Comparison of ENCODE assay signal across 8 mouse cellular contexts in the genomic region with DNA sequence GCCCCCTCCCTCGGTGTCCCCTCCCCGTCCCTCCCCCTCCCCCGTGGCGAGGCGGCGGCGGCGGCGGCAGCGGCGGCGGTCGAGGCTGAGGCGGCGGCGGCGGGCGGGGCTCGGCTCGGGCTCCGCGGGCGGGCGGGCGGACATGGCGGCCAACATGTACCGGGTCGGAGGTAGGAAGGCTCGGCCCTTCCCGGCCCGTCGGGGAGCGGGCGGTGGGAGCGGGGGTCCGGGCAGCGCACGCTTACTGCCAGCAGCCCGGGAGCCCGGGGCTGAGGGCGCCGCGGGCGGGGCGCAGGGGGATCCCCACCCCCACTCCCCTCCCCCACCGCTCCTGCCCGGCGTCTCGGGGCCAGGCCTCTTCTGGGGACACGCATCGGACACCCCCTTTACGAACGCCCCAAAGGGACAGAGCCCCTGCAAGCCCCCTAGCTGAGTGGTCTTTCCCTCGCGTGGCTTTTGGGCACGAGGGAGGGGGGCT. TPM values are rescaled to one million over a fixed set of nuclear protein-coding genes. Genes with fewer than 3 reads are reported as not detected.
DNase-seq lines count a peak whose midpoint lies in the region; ATAC-seq and TF ChIP-seq lines count a peak whose summit lies in the region.

A gene (plus strand): TSS at position 48 of the 478 bp plus-strand sequence.

- no peak for TF ChIP-seq POLR2A in spleen, adult 2 months (IDR thresholded peaks at IDR 0.05; ENCODE audit: low read depth, low read length)

- peak within 1 kb of the TSS; percentile 87 for H3K9ac ChIP-seq in neural tube, embryonic 11.5 days (ENCODE audit: low read length)
- peak within 1 kb of the TSS; percentile 82 for H3K9ac ChIP-seq in embryonic facial prominence, embryonic 15.5 days
- peak within 1 kb of the TSS; percentile 95 for H3K9ac ChIP-seq in limb, embryonic 12.5 days (replicated peaks)
- peak within 1 kb of the TSS; percentile 96 for H3K9ac ChIP-seq in midbrain, embryonic 12.5 days (replicated peaks)

- peak; percentile 75 for ATAC-seq in neural tube, embryonic 11.5 days (ENCODE audit: insufficient read depth, low FRiP score, low TSS enrichment)
- ATAC-seq in embryonic facial prominence, embryonic 15.5 days (ENCODE audit: insufficient number of reproducible peaks, low FRiP score, low TSS enrichment, low read depth): peak; percentile 39
- peak; percentile 54; the same call in 1 of the 2 replicates for ATAC-seq in limb, embryonic 12.5 days (ENCODE audit: insufficient number of reproducible peaks, insufficient read depth, low FRiP score, low TSS enrichment, low read depth)
- ATAC-seq in midbrain, embryonic 12.5 days (ENCODE audit: low FRiP score, low read depth): peak; percentile 79

- peak within 1 kb of the TSS; percentile 62 for H3K27ac ChIP-seq in neural tube, embryonic 11.5 days (ENCODE audit: low read depth, low read length)
- peak within 1 kb of the TSS; percentile 94 for H3K27ac ChIP-seq in embryonic facial prominence, embryonic 15.5 days (replicated peaks)
- peak within 1 kb of the TSS; percentile 97 for H3K27ac ChIP-seq in limb, embryonic 12.5 days
- H3K27ac ChIP-seq in midbrain, embryonic 12.5 days (replicated peaks): peak within 1 kb of the TSS; percentile 83
- H3K27ac ChIP-seq in spleen, adult 2 months (ENCODE audit: insufficient read depth, low read length): peak within 1 kb of the TSS; percentile 98

- H3K36me3 ChIP-seq in neural tube, embryonic 11.5 days (ENCODE audit: control insufficient read depth, insufficient read depth, low read length): no peaks in the 10 kb centered on the region
- H3K36me3 ChIP-seq in embryonic facial prominence, embryonic 15.5 days: peaks cover 13% of the 10 kb centered on the region
- peaks cover 24% of the 10 kb centered on the region for H3K36me3 ChIP-seq in limb, embryonic 12.5 days
- H3K36me3 ChIP-seq in midbrain, embryonic 12.5 days: no peaks in the 10 kb centered on the region
- peaks cover 3% of the 10 kb centered on the region; the same call in 1 of the 2 replicates for H3K36me3 ChIP-seq in spleen, adult 2 months (ENCODE audit: control insufficient read depth, insufficient read depth, low read length)

- TF ChIP-seq CTCF in spleen, adult 2 months (IDR thresholded peaks at IDR 0.05; ENCODE audit: extremely low read depth, insufficient read depth, insufficient read length, insufficient replicate concordance): no peak

- no peaks in the 10 kb centered on the region for H3K9me3 ChIP-seq in neural tube, embryonic 11.5 days (ENCODE audit: control insufficient read depth, low read length)
- no peaks in the 10 kb centered on the region for H3K9me3 ChIP-seq in embryonic facial prominence, embryonic 15.5 days (replicated peaks)
- H3K9me3 ChIP-seq in limb, embryonic 12.5 days: no peaks in the 10 kb centered on the region
- H3K9me3 ChIP-seq in midbrain, embryonic 12.5 days: no peaks in the 10 kb centered on the region

- 0 out of 2 replicates have a peak, but pooled peaks cover 4% of the 10 kb centered on the region for H3K4me1 ChIP-seq in neural tube, embryonic 11.5 days (ENCODE audit: control insufficient read depth, insufficient read depth, low read length)
- H3K4me1 ChIP-seq in embryonic facial prominence, embryonic 15.5 days: peaks cover 14% of the 10 kb centered on the region
- peaks cover 21% of the 10 kb centered on the region for H3K4me1 ChIP-seq in limb, embryonic 12.5 days (replicated peaks)
- H3K4me1 ChIP-seq in midbrain, embryonic 12.5 days: peaks cover 19% of the 10 kb centered on the region
- peaks cover 12% of the 10 kb centered on the region; the same call in 1 of the 2 replicates for H3K4me1 ChIP-seq in spleen, adult 2 months (ENCODE audit: control insufficient read depth, insufficient read depth, insufficient read length)

- H3K27me3 ChIP-seq in neural tube, embryonic 11.5 days (ENCODE audit: control insufficient read depth, insufficient read depth, low read length): no peaks in the 10 kb centered on the region
- no peaks in the 10 kb centered on the region for H3K27me3 ChIP-seq in embryonic facial prominence, embryonic 15.5 days
- no peaks in the 10 kb centered on the region for H3K27me3 ChIP-seq in limb, embryonic 12.5 days
- no peaks in the 10 kb centered on the region for H3K27me3 ChIP-seq in midbrain, embryonic 12.5 days
- H3K27me3 ChIP-seq in spleen, adult 2 months (ENCODE audit: control insufficient read depth, insufficient read depth, low read length): no peaks in the 10 kb centered on the region

- WGBS in neural tube, embryonic 11.5 days: 3% methylated on average over 19 of the region's 56 CpGs
- WGBS in embryonic facial prominence, embryonic 15.5 days: 1% methylated on average over 30 of the region's 56 CpGs
- WGBS in limb, embryonic 12.5 days: 0% methylated on average over 8 of the region's 56 CpGs
- WGBS in midbrain, embryonic 12.5 days: 1% methylated on average over 14 of the region's 56 CpGs
- under 1% methylated on average over 19 of the region's 56 CpGs for WGBS in spleen, adult 2 months

- peak within 1 kb of the TSS; percentile 85 for H3K4me3 ChIP-seq in neural tube, embryonic 11.5 days (ENCODE audit: low read depth, low read length)
- H3K4me3 ChIP-seq in embryonic facial prominence, embryonic 15.5 days (replicated peaks): peak within 1 kb of the TSS; percentile 74
- peak within 1 kb of the TSS; percentile 83 for H3K4me3 ChIP-seq in limb, embryonic 12.5 days (replicated peaks)
- H3K4me3 ChIP-seq in midbrain, embryonic 12.5 days: peak within 1 kb of the TSS; percentile 85
- peak within 1 kb of the TSS; percentile 90 for H3K4me3 ChIP-seq in spleen, adult 2 months (ENCODE audit: extremely low read depth, insufficient read depth, insufficient read length)

- H3K4me2 ChIP-seq in neural tube, embryonic 11.5 days (ENCODE audit: low read depth): peak within 1 kb of the TSS; percentile 94
- H3K4me2 ChIP-seq in embryonic facial prominence, embryonic 15.5 days (replicated peaks): peak within 1 kb of the TSS; percentile 83
- peak within 1 kb of the TSS; percentile 82 for H3K4me2 ChIP-seq in limb, embryonic 12.5 days
- H3K4me2 ChIP-seq in midbrain, embryonic 12.5 days (replicated peaks): peak within 1 kb of the TSS; percentile 86

- DNase-seq in neural tube, embryonic 11.5 days (ENCODE audit: low spot score): peak; percentile 59
- DNase-seq in neural tube, embryonic 10.5 days (ENCODE audit: extremely low spot score, low spot score): no peak
- DNase-seq in heart, adult 8-10 months (ENCODE audit: low spot score): peak; percentile 27
- peak; percentile 77 for DNase-seq in kidney, adult 18-20 months
- DNase-seq in spleen, adult 2 months (ENCODE audit: low read depth in 1 of 2, low spot score in 2 of 2): peak in 1 of 2 experiments; percentile 68

RNA-seq across cellular contexts. Expression of the gene that starts here (rescaled TPM):
- polyA plus RNA-seq in neural tube, embryonic 11.5 days (2014; fragmentation: Nextera tagmentation; extraction: Ambion mirVana): 33.6 and 37.3 TPM in 2 replicates
- polyA plus RNA-seq in embryonic facial prominence, embryonic 15.5 days (2015; fragmentation: Nextera tagmentation; extraction: Ambion mirVana): 45.8 and 46.4 TPM in 2 replicates
- 10 to 100 TPM; 17.6 to 19.6 (median 18.6) TPM for total RNA-seq in heart, adult 8-10 months (2022)
- polyA plus RNA-seq in limb, embryonic 12.5 days (2016; fragmentation: Nextera tagmentation; extraction: Ambion mirVana): 46.2 and 49.8 TPM in 2 replicates
- 34.6 and 36.8 TPM in 2 replicates for polyA plus RNA-seq in midbrain, embryonic 12.5 days (2016; fragmentation: Nextera tagmentation; extraction: Ambion mirVana)
- 30.5 and 45.5 TPM in 2 replicates for polyA plus RNA-seq in spleen, adult 2 months (2012; rRNA removed)
